Mouse (Mus musculus): ENCODE results near the gene Ccdc138. TPM values are rescaled to one million over a fixed set of nuclear protein-coding genes. Genes with fewer than 3 reads are reported as not detected.

Gene Ccdc138
- total RNA-seq, 2 experiments from 2014 or later = 1.1 TPM

Other genes with a start within 250 kb of the Ccdc138 start
- gene Gcc2, start 242.5 kb upstream of the Ccdc138 start, total RNA-seq (2021) = 10 to 100 TPM; 23.2 to 27.2 TPM
- gene Lims1, start 174.5 kb upstream of the Ccdc138 start, total RNA-seq (2021) = 100 to 1,000 TPM; 166 to 183 TPM
- 10 to 100 TPM; 52.6 to 54.4 TPM for gene Ranbp2, start 51.0 kb upstream of the Ccdc138 start, total RNA-seq (2021)
- gene Edar, start 177.7 kb downstream of the Ccdc138 start, total RNA-seq (2021) = under 1 TPM; 0.39 to 0.69 TPM
- gene Gm17542, start 220.3 kb downstream of the Ccdc138 start, total RNA-seq (2021) = not detected

Data from heart, postnatal 14 days (tissue).